Mouse (Mus musculus) telencephalon, adult 2 months (tissue): ENCODE data around the gene Hist1h2bk.
"Not testable (repeated sequence)": the region's sequence is repeated elsewhere in the genome, so short reads cannot be mapped to it uniquely, and the experiment has no call there.

ENCODE experiments used
- DNase-seq: peaks from one replicate; pipeline ENCODE4 v3.0.0-alpha.2; 2011; ENCODE audit warnings: low read depth, low spot score

Gene Hist1h2bk

DNA sequence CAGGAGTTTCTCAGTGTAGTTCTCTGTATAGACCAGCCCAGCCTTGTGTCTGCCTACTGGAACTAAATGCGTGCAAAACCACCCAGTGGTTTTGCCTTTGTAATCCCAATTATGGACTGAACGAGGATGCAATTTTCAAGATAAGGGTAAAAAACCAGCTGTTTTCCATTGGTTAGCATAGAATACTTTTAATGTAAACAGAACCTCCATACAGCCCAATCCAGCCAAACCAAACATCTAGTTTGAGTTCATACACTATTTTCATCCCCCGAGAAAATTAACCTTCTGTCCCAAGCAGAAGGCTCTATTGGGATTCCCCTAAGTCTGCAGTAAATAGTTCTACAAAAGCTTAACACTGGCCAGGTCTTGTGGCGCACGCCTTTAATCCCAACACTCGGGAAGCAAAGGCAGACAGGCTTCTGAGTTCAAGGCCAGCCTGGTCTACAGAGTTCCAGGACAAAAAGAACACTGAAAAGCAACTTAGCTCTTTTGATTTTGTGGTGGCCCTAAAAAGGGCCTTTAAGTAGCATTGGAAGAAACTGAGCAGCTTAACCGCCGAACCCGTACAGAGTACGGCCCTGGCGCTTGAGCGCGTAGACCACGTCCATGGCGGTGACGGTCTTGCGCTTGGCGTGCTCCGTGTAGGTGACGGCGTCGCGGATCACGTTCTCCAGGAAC is 4.9 kb downstream of the Hist1h2bk start:
- DNase-seq, result no peak

GRCm38 (mm10) chr13:22041142-22041536 is 5.5 kb downstream of the Hist1h2bk start, which contains the start of gene Hist1h4i:
TSS of gene Hist1h4i (minus strand) at chr13:22041362.
- peak; percentile 93 for DNase-seq

GRCm38 (mm10) chr13:22041651-22042567 is 6.2 kb downstream of the Hist1h2bk start:
- DNase-seq, result no peak

DNA sequence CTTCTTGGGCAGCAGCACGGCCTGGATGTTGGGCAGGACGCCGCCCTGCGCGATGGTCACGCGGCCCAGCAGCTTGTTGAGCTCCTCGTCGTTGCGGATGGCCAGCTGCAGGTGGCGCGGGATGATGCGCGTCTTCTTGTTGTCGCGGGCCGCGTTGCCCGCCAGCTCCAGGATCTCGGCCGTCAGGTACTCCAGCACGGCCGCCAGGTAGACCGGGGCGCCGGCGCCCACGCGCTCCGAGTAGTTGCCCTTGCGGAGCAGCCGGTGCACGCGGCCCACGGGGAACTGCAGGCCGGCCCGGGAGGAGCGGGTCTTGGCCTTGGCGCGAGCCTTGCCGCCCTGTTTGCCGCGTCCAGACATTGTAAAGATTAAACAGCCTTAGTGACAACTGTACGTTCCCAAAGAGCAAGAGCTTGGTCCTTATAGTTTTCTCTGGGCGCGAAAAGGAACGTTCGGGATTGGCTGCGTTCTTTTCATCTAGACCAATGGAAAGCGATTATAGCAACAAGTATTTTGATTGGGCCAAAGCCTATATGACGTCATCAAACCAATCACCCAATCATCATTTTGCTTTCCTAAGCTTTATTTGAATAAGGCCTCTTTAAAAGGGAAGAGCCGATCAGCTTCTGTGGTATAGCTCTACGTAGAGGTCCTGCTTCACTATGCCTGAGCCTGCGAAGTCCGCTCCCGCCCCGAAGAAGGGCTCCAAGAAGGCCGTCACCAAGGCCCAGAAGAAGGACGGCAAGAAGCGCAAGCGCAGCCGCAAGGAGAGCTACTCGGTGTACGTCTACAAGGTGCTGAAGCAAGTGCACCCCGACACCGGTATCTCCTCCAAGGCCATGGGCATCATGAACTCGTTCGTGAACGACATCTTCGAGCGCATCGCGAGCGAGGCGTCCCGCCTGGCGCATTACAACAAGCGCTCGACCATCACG is 7.2 kb downstream of the Hist1h2bk start, which contains the start of the genes Hist1h2ag and Hist1h2bj:
Gene Hist1h2ag, minus strand, starts transcription at position 377 of the 935 bp plus-strand sequence.
Gene Hist1h2bj, plus strand, starts transcription at position 647 of the 935 bp plus-strand sequence.
- peak; percentile 99 for DNase-seq

GRCm38 (mm10) chr13:22043503-22044431 is 8.1 kb downstream of the Hist1h2bk start:
- no peak for DNase-seq

DNA sequence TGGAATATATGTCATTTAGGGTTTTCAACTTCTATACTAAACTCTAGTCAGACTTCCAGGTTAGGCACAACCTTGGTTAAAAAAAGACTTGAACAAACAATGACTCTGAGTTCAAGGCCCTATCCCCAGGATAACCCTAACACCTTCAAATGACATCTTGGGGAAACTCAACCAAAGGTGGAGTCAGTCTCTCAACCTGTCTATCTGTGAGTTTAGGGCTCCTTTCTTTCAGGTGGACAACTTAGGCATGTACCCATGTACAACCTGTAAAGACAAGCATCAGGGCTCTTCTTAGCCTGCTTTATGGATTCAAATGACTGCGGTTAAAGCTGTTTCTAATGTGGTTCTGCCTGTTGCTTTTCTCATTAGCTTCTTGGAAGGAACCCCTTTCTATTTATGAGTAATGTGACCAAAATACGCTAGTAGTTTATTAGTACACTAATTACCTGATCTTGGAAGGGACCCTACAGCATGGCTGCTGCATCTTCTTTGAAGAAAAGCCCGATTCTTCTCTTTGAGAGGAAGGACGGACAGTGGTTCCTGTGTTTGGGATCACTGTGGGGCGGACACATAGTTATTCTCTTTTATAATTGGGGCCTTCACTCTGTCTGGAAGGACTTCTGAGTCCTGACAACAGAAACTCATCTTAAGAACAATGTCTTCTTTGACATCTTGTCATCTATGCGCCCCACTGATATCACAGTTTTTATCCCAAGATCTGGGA is 8.9 kb downstream of the Hist1h2bk start:
- no peak for DNase-seq

DNA sequence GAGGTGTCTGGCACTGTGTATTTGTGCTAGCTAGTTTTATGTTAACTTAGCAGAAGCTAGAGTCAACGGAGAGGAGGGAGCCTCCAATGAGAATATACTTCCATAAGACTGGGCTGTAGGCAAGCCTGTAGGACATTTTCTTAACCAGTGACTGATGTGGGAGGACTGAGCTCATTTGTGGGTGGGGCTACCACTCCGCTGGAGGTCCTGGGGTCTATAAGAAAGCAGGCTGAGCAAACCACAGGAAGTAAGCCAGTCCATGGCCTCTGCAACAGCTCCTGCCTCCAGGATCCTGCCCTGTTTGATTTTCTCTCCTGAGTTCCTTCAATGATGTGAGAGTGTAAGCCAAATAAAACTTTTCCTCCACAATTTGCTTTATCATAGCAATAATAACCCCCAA is 9.6 kb downstream of the Hist1h2bk start:
- DNase-seq, result no peak

DNA sequence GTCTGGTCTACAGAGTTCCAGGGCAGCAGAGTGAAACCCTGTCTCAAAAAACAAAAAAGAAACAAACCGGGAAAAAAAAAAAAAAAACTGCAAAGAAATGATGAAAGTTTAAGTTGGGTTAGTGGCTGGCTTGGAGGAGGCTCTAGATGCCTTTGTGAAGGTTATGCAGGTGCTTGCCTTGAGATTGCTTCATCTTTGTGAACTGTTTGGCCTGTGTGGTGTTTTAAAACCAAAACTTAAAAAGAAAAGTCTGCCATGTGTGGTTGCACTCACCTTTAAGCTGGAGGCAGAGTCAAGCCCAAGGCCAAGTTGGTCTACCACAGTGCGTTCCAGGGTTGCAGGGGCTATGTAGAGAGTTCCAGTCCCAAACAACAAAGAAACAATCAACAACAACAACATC is 13.4 kb downstream of the Hist1h2bk start:
- DNase-seq, result no peak

- DNase-seq, result no peak
Measured at GRCm38 (mm10) chr13:22049737-22050440, 14.2 kb downstream of the Hist1h2bk start.

DNA sequence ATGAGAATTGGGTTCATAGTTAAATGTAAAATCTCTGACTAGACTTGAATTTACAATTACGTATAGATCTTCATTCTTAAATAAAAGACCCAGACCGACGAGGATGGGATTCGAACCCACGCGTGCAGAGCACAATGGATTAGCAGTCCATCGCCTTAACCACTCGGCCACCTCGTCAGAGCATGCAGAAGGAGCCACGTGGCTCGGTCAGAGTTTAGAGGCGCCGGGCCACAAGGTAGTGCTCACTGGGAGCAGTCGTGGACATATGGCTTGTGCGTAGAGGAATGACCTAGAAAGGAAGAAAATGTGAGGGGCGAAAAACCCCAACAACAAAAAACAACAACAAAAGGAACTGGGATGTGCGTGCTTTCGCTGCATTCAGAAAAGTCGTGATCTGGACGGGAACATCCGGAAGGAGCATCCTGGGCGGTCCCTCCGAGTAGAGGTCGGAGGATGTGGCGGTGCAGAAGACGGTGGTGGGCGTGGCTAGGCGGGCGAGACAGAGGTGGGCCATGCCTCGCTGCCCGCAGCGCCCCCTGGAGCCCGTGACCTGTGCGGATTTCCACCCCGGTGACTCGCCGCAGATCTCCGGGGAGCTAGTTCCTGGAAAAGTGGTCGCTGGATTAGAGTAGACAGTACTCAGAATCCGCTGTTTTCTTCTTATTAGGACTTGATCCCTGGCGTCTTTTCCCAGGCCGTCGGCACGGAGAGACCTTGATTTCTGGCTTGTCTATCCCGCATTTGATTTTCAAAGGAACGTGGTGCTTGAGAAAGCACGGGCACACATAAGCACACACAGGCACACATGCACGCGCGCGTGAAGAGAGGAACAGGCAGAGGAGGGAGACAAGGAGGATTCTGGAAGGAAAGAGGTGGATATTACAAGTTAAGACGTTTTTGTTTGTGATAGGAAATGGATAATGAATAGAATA is 15.2 kb downstream of the Hist1h2bk start:
- peak; percentile 78 for DNase-seq

GRCm38 (mm10) chr13:22051523-22051859 is 15.8 kb downstream of the Hist1h2bk start:
- DNase-seq, result no peak

GRCm38 (mm10) chr13:22053754-22054153 is 18.1 kb downstream of the Hist1h2bk start:
- DNase-seq, result no peak

GRCm38 (mm10) chr13:22061422-22061821 is 25.8 kb downstream of the Hist1h2bk start:
- DNase-seq, result no peak

DNA sequence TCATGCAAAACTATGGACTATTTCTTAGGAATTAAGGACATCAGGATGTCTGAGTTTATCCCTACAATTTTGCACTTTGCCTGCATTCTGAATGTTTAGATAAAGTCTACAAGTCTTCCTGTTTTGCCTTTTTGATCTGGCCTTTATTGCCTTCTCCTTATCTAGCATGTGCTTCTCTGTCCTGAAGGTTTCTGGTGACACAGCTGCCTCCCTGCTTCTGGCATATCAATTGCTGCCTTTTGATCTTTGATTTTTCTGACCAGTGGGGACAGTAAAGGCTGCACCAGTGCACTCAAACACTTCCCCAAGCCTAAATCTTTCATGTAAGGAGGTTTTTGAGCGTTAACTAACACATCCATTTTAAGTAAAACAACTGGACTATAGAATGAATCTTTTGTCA is 27.8 kb downstream of the Hist1h2bk start:
- DNase-seq, result no peak

GRCm38 (mm10) chr13:22084140-22084539 is 48.5 kb downstream of the Hist1h2bk start, which contains the start of gene Vmn1r188:
TSS of gene Vmn1r188 (plus strand) at chr13:22084440.
- DNase-seq, result not testable (repeated sequence)
